Mouse (Mus musculus) gastrocnemius, adult 2 months (tissue): ENCODE measurements around the gene Gm20388. TPM values are rescaled to one million over a fixed set of nuclear protein-coding genes. Genes with fewer than 3 reads are reported as not detected.

Experiments
- DNase-seq: peaks from one replicate; pipeline ENCODE4 v3.0.0; 2022
- H3K27ac ChIP-seq: fragments of 200-600 bp; 2 replicates; pipeline ENCODE4 v1.8.1; 2022; ENCODE audit warnings: mild to moderate bottlenecking
- H3K4me3 ChIP-seq: fragments of 200-600 bp; 2 replicates; pipeline ENCODE4 v1.8.1; 2022; ENCODE audit warnings: mild to moderate bottlenecking, moderate library complexity
- CTCF ChIP-seq: fragments of 200-600 bp; IDR thresholded peaks from 2 replicates; pipeline ENCODE4 v1.8.1; 2022; ENCODE audit warnings: antibody characterized with exemption, mild to moderate bottlenecking, moderate library complexity
- intact Hi-C: fragments of 180-260 bp; cut with DNase I; formaldehyde crosslinking; loops from one replicate; pipeline ENCODE4 v1.15.1; 2025
- total RNA-seq, 2 experiments: library from RNA; stranded (reverse); gene quantifications; 2 replicates each; pipeline ENCODE4 v1.2.3; 2021

Gene Gm20388
- total RNA-seq, 2 experiments from 2014 or later: 6.1 to 15.0 TPM

DNA sequence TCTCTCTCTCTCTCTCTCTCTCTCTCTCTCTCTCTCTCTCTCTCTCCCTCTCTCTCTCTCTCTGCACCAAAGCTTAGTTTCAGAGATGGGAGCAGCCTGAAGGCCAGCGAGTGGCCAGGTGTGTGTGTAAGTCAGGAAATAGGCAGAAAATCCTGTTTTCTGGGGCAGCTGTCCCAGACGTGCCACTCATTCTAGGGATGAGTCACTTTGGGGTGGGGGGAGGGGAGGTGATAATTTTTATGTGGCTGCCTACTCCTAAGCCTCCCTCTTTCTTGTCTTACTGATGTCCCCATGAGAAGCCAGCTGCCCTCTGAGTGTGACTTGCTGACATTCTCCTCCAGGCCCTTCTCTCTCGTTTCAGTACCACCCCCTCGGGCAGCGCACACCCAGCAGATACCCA, 75.5 kb downstream of the Gm20388 start:
- TF ChIP-seq CTCF: no peak
- H3K27ac ChIP-seq: no peak overlapping the region
- no peak for DNase-seq
- intact Hi-C loops: no loop called here
- no peak overlapping the region for H3K4me3 ChIP-seq

DNA sequence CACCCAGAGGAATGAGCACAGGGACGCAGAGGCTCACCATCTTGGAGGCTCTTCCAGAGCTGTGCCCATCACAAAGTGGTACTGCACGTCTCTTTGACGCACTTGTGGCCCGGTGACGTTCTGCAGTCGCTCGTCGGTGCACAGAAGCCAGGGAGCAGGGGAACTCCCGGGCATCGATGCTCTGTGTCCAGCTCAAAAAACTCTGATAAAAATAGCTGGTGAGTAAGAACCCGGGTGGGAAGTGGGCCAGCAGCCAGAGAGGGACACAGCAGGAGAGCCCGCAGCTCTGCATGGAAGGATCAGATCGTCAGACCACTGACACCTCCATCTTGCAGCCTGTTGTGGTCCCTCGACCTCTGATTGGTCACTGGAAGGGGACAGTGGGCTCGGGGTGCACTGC, 77.4 kb downstream of the Gm20388 start:
- Histone ChIP-seq H3K4me3 (peak overlapping the region; percentile 21; the same call in 1 of the 2 replicates), H3K27ac (peak overlapping the region; percentile 28; the same call in 1 of the 2 replicates)
- intact Hi-C loops: no loop called here
- DNase-seq: peak; percentile 66
- TF ChIP-seq CTCF: no peak

DNA sequence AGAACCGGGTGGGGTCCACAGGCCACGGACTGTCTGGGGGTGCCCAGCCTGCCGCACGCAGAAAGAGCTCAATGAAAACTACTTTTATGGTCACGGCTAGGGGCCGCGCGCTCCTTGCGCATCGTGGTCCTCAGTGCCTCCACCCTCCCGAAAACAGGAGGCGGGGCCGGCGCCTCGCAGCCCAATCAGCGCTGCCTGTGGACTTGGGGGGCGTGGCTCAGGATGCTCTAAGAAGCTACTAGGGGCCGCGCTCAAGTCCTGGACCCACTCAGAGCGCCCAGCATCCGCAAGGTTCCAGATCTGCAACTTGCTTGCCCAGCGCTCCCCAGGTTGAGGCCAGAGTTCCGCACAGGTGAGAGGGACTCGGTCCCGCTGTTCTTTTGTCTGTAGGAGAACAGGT, 81.6 kb downstream of the Gm20388 start, which contains the start of gene Crispld2:
Gene Crispld2, plus strand, starts transcription at position 190 of the 400 bp plus-strand sequence.
- intact Hi-C loops: no loop called here
- peak within 1 kb of the TSS; percentile 70 for H3K4me3 ChIP-seq

DNA sequence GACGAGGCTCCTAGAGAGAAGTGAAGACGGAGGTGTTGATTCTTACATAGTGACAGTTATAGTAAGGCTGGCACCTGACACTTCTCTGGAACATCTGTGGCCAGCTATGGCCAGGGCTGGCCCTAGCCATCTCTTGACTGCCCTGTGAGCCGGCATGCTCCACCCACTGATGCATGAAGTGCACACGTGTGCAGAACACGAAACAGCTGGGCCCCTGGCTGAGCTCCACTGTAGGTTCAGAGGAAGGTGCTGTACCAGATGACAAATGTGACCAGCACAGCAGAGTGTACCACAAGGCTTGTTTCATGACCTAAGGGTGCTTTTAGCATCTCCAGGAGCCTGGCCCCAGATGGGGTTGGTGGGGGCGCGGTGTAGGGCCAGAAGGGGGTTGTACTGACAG, 83.5 kb downstream of the Gm20388 start:
- Histone ChIP-seq H3K4me3 (peak overlapping the region; percentile 70), H3K27ac (peak overlapping the region; percentile 58)
- intact Hi-C loops: no loop called here
- no peak for DNase-seq
- TF ChIP-seq CTCF: no peak

More for the DNA sequence above, 81.6 kb downstream of the Gm20388 start, which contains the start of gene Crispld2:
- peak within 1 kb of the TSS; percentile 58 for H3K27ac ChIP-seq
- TF ChIP-seq CTCF: peak; percentile 29; the same call in 1 of the 2 replicates
- DNase-seq: peak; percentile 90

DNA sequence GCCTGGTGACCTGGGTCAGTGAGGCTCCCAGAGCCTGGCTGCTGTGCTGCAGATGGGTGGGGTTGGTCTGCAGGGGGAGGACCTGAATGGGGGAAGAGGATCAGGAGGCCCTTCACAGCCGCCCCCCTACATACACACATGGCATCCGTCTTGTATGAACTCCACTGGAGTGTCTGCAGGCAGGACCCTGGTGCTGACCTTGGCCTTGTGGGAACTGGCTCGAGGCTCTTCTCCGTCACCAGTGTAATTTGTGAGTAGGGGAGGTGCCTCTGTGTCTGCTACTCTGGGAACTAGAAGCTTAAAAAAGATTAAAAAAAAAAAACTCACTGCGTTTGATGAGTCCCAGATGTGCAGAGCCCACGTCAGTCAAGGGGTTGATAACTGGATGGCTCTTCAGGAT, 83.9 kb downstream of the Gm20388 start:
- intact Hi-C loops: no loop called here
- Histone ChIP-seq H3K27ac (peak overlapping the region; percentile 58; the same call in 1 of the 2 replicates), H3K4me3 (peak overlapping the region; percentile 70)
- no peak for DNase-seq
- no peak for TF ChIP-seq CTCF

DNA sequence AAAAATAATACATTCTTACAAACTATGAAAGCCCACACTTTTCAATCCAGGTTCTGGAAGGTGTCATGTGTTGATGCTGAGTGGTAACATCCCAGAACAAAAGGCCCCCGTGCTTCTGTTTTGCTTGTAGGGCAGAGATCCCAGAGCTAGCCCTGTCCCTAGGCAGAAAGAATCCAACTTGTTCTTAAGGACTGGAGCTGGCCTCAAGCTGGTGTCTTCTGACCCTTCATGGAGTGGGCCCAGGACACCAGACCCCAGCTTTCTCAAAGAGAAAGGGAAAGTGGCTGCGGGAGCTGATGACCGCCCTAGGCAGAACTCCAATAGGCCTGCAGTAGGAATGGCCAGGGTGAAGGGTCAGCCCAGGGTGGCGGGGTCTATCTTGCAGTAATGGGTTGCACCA, 86.6 kb downstream of the Gm20388 start:
- intact Hi-C loops: loop anchor here (5.0 kb wide), 1 partner anchor 50 kb away; no protein-coding TSS in a partner anchor

DNA sequence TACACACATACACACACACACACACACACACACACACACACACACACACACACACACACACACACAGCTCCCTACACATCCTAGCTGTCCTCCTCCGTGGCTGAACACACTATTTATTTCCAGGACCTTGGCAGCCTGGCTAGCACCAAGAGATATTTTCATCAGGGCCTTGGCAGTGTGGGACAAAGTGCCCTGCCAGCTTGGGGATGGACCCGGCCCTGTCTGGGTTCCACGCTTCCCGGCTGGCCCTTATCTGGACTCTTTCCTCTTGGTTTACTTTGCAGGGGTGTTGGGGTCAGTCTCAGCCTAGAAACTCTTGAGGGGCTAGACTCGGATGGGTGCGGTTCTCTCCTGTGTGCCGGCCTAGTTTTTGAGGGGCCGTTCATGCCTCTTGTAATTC, 89.8 kb downstream of the Gm20388 start:
- H3K4me3 ChIP-seq: no peak overlapping the region
- no peak for TF ChIP-seq CTCF
- intact Hi-C loops: loop anchor here (5.0 kb wide), 1 partner anchor 47 kb away; no protein-coding TSS in a partner anchor
- DNase-seq: peak; percentile 81
- H3K27ac ChIP-seq: peak overlapping the region; percentile 67

More for the DNA sequence above, 86.6 kb downstream of the Gm20388 start:
- peak overlapping the region; percentile 54 for H3K27ac ChIP-seq
- H3K4me3 ChIP-seq: no peak overlapping the region
- DNase-seq: peak; percentile 14
- no peak for TF ChIP-seq CTCF

DNA sequence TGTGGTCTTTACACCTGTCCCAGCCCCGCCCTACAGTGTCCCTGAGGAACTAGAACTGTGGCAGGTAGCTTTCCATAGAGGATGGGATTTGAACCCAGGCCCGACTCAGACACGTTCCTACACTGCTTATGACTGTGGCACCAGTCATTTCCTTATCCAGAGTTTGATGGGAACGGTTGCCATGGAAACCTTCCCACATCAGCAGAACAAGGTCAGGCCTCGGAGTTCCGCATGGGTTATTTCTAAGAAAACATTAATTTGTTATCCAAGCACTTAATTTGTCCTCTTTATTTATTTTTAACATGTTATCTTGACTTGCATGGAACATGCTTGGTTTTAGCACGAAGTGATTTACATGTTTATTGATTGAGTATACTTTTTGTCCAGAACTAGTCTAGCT, 91.1 kb downstream of the Gm20388 start:
- peak overlapping the region; percentile 67 for H3K27ac ChIP-seq
- DNase-seq: no peak
- intact Hi-C loops: loop anchor here (5.0 kb wide), 1 partner anchor 46 kb away; no protein-coding TSS in a partner anchor
- no peak overlapping the region for H3K4me3 ChIP-seq
- TF ChIP-seq CTCF: no peak

DNA sequence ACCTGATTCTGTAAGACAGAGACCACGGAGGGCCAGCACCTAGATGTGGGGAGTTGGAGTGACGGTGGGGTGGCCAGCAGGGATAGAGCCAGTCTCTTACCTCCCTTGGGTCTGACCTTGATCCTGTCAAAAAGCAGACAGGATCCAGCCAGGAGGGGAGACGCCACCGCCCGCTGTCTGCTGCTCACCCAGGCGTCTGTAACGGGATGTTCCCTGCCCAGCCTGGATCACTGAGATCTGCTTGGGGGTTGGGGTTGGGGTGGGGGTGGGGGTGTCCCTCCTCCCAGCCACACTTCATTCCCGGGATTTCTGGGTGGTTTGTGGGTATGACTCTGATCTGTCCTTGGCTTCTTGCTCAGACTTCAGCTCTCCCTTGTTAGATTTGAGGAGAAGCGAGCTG, 91.7 kb downstream of the Gm20388 start:
- intact Hi-C loops: loop anchor here (5.0 kb wide), 1 partner anchor 45 kb away; no protein-coding TSS in a partner anchor
- TF ChIP-seq CTCF: no peak
- DNase-seq: no peak
- no peak overlapping the region for H3K4me3 ChIP-seq
- peak overlapping the region; percentile 58 for H3K27ac ChIP-seq

DNA sequence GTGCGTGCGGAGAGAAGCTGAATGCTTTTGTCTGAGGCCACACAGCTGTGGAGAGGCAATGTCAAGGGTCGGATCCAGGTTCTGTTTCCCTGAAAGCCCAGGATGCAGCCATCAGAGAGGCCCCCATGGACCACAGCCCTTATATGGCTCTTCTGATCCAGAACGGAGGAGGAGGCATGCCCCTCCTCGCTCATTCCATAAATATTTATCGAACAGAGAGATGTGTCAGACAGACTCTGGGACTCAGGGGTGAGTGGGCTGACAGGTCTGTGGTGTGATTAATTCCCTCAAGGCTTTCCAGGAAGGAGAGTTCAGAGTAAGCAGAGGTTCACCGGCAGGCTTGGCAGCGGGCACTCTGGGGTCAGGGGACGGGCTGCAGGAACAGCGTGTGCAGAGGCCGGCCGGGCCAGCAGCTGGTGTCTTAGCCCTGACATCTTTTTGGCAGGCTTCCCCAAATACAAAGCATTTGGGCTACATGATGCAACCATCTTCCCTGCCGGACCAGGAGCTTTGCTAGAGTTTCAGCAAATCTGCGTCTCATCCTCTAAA, 93.6 kb downstream of the Gm20388 start:
- Histone ChIP-seq H3K27ac (peak overlapping the region; percentile 35), H3K4me3 (no peak overlapping the region)
- TF ChIP-seq CTCF: peak; percentile 18; the same call in 1 of the 2 replicates
- intact Hi-C loops: loop anchor here (2.0 to 5.0 kb wide), 2 partner anchors 43 to 59 kb away; no protein-coding TSS in a partner anchor
- DNase-seq: peak; percentile 91

DNA sequence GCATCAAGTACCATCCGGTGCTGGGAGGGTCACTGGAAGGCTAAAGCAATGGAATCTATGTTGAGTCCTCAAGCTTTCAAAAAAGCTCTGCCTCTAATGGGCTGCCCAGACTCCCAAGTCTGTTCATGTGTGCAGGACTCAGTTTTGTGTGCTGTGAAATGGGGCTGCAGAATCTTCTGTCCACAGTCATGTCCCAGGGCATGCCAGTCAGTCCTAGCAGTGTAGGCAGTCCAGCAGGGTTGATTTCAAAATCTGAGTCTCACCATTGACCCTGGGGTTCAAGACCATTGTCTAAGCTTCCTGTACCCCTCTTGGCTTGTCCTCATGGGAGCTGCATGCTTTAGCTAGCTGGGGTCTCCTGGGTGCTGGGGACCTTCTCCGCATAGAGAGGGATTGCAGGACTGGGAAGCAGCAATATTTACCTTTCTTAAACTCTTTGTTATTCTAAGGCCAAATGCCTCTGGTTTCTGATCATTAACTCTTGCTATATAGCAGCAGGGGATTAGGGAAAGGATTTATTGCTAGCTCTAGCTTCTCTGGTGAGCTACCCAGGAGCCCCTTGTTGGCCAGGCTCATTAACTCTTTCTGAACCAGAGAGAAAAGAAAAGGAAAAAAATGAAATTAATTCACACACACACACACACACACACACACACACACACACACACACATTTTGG, 94.2 kb downstream of the Gm20388 start:
- Histone ChIP-seq H3K27ac (peak overlapping the region; percentile 35), H3K4me3 (no peak overlapping the region)
- no peak for TF ChIP-seq CTCF
- intact Hi-C loops: loop anchor here (2.0 to 5.0 kb wide), 2 partner anchors 42 to 58 kb away; no protein-coding TSS in a partner anchor
- DNase-seq: no peak

DNA sequence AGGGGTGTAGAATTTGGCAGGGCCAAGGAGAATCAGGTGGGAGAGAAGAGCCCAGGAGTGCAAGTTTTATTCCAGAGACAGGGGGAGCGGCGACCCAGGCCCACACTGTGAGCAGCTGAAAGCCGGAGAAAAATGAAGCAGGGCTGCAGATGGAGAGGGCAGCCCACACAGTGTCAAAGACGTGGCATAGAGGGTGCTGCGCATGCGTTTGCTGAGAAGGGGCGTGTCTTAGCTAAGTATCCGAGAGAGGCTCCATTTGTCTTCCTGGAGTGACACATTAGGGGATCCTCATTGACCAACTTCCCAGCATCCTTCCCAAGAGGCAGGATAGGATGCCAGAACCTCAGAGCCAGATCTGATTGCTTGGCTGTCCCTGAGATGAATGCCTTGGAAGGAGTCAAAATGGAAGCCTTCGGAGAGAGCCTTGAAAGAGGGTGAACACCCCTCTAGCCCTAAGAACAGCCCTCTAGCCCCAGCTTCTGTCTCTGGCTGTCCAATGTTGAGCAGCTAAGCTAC, 96.1 kb downstream of the Gm20388 start:
- H3K27ac ChIP-seq: peak overlapping the region; percentile 43
- no peak for TF ChIP-seq CTCF
- no peak for DNase-seq
- intact Hi-C loops: loop anchor here (2.0 kb wide), 1 partner anchor 24 kb away; no protein-coding TSS in a partner anchor
- H3K4me3 ChIP-seq: no peak overlapping the region

DNA sequence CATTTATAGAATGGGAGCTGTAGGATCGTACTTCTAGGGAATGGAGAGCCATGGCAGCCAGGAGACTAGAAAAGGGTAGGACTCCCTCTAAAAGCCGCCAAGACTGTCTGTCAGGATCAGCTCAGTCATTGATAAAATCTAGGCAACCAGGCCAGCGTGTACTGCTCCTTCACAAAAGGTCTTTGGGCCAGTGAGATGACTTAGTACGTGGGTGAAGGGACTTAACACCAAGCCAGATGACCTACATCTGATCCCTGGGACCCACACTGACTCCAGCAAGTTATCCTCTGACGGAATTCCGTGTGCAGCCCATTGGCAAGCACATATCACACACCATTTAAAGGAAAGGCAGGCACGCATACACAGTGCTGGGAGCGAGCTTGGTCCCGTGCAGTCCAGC, 96.5 kb downstream of the Gm20388 start:
- Histone ChIP-seq H3K27ac (peak overlapping the region; percentile 43), H3K4me3 (no peak overlapping the region)
- intact Hi-C loops: loop anchor here (2.0 kb wide), 1 partner anchor 24 kb away; no protein-coding TSS in a partner anchor
- no peak for TF ChIP-seq CTCF
- no peak for DNase-seq
